Mouse (Mus musculus): ENCODE measurements at regions not wholly inside any gene's neighbourhood (a gene's known extent, or its start where the extent isn't known, plus 50 kb on each side); places are given as distances from the start of the nearest gene placed in this dataset.
A peak's percentile ranks its signal among the peaks of the same experiment; 100 is the strongest.

GRCm38 (mm10) chr8:126744747-126745382 lies 151.1 kb upstream of the Irf2bp2 start:
- DNase-seq (ENCODE audit: low spot score in 2 of 2): no peak

DNA sequence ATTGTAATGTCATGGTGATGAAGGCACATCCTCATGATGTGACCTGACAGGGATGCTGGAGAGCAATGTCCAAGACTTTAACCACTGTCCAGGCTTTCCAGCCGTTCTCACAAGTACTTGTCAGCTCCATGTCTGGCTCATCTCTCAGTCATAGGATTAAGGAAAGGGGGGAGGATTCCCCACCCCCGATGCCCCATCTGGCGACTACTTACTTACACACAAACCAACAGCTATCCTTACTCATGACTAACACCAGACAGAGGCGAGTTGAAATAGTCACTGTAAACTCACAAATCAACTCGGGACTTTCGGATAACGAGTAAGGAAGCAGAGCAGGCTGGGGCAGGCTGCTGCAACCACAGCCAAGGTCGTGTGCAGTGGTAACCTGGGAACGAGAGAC lies 149.5 kb upstream of the Irf2bp2 start:
- no peak for DNase-seq (ENCODE audit: low spot score in 2 of 2)

GRCm38 (mm10) chr8:126742081-126742480 lies 148.3 kb upstream of the Irf2bp2 start:
- no peak for DNase-seq (ENCODE audit: low spot score in 2 of 2)

GRCm38 (mm10) chr8:126741031-126741430 lies 147.2 kb upstream of the Irf2bp2 start:
- DNase-seq (ENCODE audit: low spot score in 2 of 2): no peak

- no peak for DNase-seq (ENCODE audit: low spot score in 2 of 2)
Measured at GRCm38 (mm10) chr8:126739768-126740167, 146.0 kb upstream of the Irf2bp2 start.

- no peak for DNase-seq (ENCODE audit: low spot score in 2 of 2)
Measured at GRCm38 (mm10) chr8:126737032-126737431, 143.2 kb upstream of the Irf2bp2 start.

DNA sequence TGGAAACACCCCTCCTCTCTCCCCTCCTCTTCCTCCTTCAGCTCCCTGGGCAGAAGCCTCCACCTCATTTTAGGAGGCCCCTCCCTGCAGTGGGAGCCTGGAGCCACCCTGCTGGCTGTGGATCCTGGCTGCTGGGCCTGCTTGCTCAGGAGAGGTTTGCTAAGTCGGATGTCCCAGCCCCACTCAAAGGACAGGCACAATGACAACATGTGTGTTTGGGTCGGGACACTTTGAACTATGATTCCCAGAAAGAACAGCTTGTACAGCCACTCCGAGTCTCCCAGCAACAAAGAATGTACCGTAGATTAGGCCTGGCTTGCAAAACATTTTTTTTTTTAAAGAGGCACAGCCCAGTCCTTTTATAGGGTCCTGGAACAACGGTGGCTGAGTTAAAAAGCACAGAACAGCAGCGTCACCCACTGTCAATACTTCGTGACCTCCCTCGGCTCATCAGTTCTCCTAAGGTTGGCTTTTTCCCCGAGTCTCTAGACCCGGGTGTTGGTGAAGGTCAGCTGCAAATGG lies 142.7 kb upstream of the Irf2bp2 start:
- peak; percentile 52 to 84 for DNase-seq (ENCODE audit: low spot score in 2 of 2)

GRCm38 (mm10) chr8:126735488-126736440 lies 142.0 kb upstream of the Irf2bp2 start:
- peak; percentile 72 to 93 for DNase-seq (ENCODE audit: low spot score in 2 of 2)

GRCm38 (mm10) chr8:126734743-126735487 lies 141.1 kb upstream of the Irf2bp2 start:
- no peak for DNase-seq (ENCODE audit: low spot score in 2 of 2)

GRCm38 (mm10) chr8:126733779-126734178 lies 140.0 kb upstream of the Irf2bp2 start:
- DNase-seq (ENCODE audit: low spot score in 2 of 2): no peak

DNA sequence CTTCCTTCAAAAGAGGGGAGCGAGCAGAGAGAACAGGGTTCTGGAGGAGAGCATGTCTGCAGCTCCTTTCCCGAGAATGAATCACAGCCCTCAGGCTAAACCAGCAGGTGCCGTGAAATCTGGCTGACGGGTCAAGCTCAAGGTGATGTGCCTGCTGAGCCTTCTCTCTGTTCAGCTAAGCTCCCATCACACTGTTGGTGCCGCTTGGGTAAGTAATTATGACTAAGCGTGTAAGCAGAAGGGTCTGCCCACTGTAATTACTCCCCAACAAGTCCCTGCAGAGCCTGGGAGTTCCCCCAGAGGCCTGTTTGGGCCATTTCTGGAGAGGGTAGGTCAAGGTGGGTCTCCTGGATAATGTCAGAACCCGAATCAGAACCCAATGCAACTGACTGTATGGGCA lies 139.5 kb upstream of the Irf2bp2 start:
- DNase-seq (ENCODE audit: low spot score in 2 of 2): no peak

GRCm38 (mm10) chr8:126730017-126730631 lies 136.3 kb upstream of the Irf2bp2 start:
- no peak for DNase-seq (ENCODE audit: low spot score in 2 of 2)

- DNase-seq (ENCODE audit: low spot score in 2 of 2): no peak
Measured at GRCm38 (mm10) chr8:126728987-126729632, 135.3 kb upstream of the Irf2bp2 start.

DNA sequence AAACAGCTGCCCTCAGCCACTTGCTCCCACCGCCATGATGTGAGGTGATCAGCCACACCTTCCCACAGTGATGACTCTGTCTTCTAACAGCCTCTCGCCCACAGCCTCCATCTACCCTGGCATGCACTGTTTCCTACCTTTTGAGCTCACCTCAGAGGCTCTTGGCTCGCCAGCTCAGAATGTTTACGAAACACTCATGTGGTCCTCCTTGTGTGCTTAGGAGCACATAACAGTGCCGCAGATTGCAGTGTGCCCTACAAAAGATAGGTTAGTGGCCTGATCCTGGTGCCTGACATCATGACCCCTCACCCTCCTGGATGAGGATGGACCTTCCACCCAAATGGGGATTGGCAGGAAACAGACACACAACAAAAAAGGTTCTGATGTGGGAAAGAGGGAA lies 134.3 kb upstream of the Irf2bp2 start:
- no peak for DNase-seq (ENCODE audit: low spot score in 2 of 2)

DNA sequence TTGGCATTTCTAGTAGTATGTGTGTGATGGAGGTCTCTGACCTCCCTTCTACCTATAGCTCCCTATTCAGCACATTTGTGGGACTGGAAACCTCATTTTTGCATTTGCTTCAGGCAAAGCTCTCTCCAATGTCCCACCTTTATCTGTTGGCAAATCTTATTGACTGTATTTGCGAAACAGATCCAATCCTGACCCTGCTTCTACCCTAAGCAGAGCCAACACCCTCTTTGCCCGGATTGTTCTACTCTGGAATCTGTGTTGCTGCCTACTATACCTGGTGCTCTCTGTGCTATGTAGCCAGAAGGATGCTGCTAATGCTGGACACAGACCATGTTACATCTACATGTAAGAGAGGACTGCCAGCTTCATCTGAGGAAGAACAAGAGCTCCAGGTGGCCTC lies 133.3 kb upstream of the Irf2bp2 start:
- no peak for DNase-seq (ENCODE audit: low spot score in 2 of 2)

DNA sequence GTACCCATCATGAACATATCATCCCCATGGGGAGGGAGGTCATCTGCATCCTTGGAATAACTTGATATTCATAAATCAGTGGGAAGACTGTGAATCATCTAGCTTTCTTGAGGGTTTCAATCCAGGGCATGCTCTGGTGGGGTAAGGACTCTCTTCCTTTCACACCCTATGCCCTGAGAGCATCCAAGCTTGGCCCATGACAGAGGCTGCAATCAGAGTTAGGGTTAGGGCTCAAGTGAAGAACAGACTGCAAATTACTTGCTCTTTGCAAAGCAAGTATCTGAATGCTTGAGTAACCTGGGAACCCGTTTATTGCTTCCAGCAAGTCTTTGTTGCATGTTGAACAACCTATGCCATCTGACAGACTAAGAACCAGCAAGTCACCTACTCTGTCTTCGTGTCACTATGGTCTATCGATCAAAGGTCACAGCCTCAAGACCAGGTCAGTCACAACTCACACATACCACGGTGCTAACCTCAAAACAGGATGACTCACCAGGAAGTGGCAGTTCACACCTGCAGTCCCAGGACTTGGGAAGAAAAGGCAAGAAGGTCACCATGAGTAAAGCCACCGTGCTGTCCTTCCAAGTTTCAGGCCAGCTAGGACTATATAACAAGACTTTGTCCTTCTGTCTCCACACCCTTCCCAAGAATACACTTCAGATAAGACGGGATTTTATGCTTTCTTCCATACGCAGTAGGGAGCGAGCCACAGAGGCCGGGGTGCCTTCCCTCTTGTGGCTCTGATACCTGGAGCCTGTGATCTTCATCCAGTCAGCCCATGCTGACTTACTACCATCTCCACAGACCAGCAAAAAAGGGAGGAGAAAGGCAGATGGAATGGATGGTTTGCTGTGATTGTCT lies 129.7 kb upstream of the Irf2bp2 start:
- DNase-seq (ENCODE audit: low spot score in 2 of 2): no peak

- DNase-seq (ENCODE audit: low spot score in 2 of 2): no peak
Measured at GRCm38 (mm10) chr8:126721621-126722020, 127.8 kb upstream of the Irf2bp2 start.

GRCm38 (mm10) chr8:126720473-126721145 lies 126.8 kb upstream of the Irf2bp2 start:
- DNase-seq (ENCODE audit: low spot score in 2 of 2): no peak

DNA sequence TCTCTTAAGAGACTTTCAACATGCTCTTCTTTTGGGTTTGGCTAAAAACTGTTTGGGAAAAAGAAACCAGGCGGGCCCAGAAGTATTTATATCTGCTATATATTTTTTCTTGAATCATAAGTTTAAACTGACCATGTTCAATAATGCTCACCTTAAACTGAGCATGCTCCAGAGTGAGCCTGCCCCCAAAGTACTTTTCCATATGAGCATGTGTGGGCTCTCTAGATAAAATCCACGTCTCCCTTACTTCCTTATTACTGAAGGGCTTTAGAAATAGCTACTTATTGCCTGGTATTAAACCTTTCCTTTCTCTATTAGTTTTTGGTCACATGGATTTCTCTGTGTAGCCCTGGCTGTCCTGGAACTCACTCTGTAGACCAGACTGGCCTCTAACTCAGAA lies 126.0 kb upstream of the Irf2bp2 start:
- DNase-seq (ENCODE audit: low spot score in 2 of 2): no peak
